Mouse (Mus musculus) ES-E14 (cell line): ENCODE data around the gene Bpi. TPM values are rescaled to one million over a fixed set of nuclear protein-coding genes. Genes with fewer than 3 reads are reported as not detected.

ENCODE experiments used
- DNase-seq: peaks from one replicate; pipeline ENCODE4 v3.0.0-alpha.2; 2013; ENCODE audit warnings: low read depth, low spot score
- H3K27ac ChIP-seq: 2 replicates; pipeline ENCODE4 v1.5.1; 2012; ENCODE audit warnings: low read depth, mild to moderate bottlenecking, low read length, moderate library complexity, mixed read lengths; ENCODE audit not compliant: poor library complexity, insufficient read depth, severe bottlenecking
- H3K36me3 ChIP-seq: 2 replicates; pipeline ENCODE4 v1.6.1; 2012; ENCODE audit warnings: mild to moderate bottlenecking, low read length, moderate library complexity, mixed read lengths; ENCODE audit not compliant: control insufficient read depth, poor library complexity, insufficient read depth, severe bottlenecking
- H3K4me1 ChIP-seq, 2 experiments: fragments of 150-350 bp in 1 of 2; sonication (generic) in 1 of 2; 2 replicates each; pipeline ENCODE4 v1.6.1; 2012; ENCODE audit warnings: low read length in 2 of 2, mild to moderate bottlenecking in 1 of 2, mixed read lengths in 1 of 2; ENCODE audit not compliant: control insufficient read depth in 2 of 2, insufficient read depth in 2 of 2, poor library complexity in 1 of 2
- H3K4me3 ChIP-seq, 2 experiments: fragments of 150-350 bp in 1 of 2; sonication (generic) in 1 of 2; 2 replicates each; pipeline ENCODE4 v1.5.1; 2012; ENCODE audit warnings: low read length in 2 of 2, low read depth in 1 of 2, mild to moderate bottlenecking in 1 of 2, mixed read lengths in 1 of 2; ENCODE audit not compliant: insufficient read depth in 1 of 2, poor library complexity in 1 of 2, severe bottlenecking in 1 of 2
- H3K9ac ChIP-seq: 2 replicates; pipeline ENCODE4 v1.6.1; 2012; ENCODE audit warnings: low read depth, mild to moderate bottlenecking, low read length, mixed read lengths; ENCODE audit not compliant: poor library complexity, insufficient read depth, severe bottlenecking
- H3K9me3 ChIP-seq: fragments of 150-350 bp; sonication (generic); 2 replicates; pipeline ENCODE4 v1.6.1; 2012; ENCODE audit warnings: low read depth, mild to moderate bottlenecking, low read length; ENCODE audit not compliant: control insufficient read depth, insufficient read depth
- CHD2 ChIP-seq: IDR thresholded peaks from 2 replicates; pipeline ENCODE4 v1.6.1; 2014; ENCODE audit warnings: mild to moderate bottlenecking, low read depth, low read length, inconsistent platforms
- HCFC1 ChIP-seq: IDR thresholded peaks from 2 replicates; pipeline ENCODE4 v1.6.1; 2012; ENCODE audit warnings: low read length, inconsistent platforms, borderline replicate concordance; ENCODE audit not compliant: insufficient read depth
- MAFK ChIP-seq: IDR thresholded peaks from 2 replicates; pipeline ENCODE4 v1.6.1; 2014; ENCODE audit warnings: mild to moderate bottlenecking, low read depth, low read length, inconsistent platforms; ENCODE audit not compliant: insufficient read depth
- ZC3H11A ChIP-seq: IDR thresholded peaks from 2 replicates; pipeline ENCODE4 v1.6.1; 2012; ENCODE audit warnings: low read depth, mild to moderate bottlenecking, inconsistent platforms, low read length, borderline replicate concordance
- ZNF384 ChIP-seq: IDR thresholded peaks from 2 replicates; pipeline ENCODE4 v1.6.1; 2012; ENCODE audit warnings: low read depth, low read length, inconsistent platforms
- in situ Hi-C, 2 experiments: fragments of 600-800 bp; cut with MboI; formaldehyde crosslinking; loops; one replicate each; pipeline ENCODE4 v1.15.1; 2025; ENCODE audit warnings: low sequenced_read_pairs in 2 of 2, inconsistent platforms in 1 of 2; ENCODE audit not compliant: unreplicated experiment in 2 of 2
- total RNA-seq: library from RNA; depleted of rRNA; stranded (reverse); fragments of 300-350 nt; gene quantifications from 2 replicates; pipeline ENCODE4 v1.2.3, GENCODE M21; 2012

Gene Bpi
- total RNA-seq, 1 experiment, result 0.31 TPM

GRCm38 (mm10) chr2:158243129-158243870 lies 14.6 kb upstream of the Bpi start:
- H3K4me1 ChIP-seq, result no peaks in the 10 kb centered on the region
- no peaks in the 10 kb centered on the region for H3K9me3 ChIP-seq
- in situ Hi-C loops, result no loop called here
- no peak for DNase-seq
- no peak overlapping the region for H3K9ac ChIP-seq
- TF ChIP-seq ZC3H11A, result no peak
- TF ChIP-seq MAFK, result no peak
- no peak for TF ChIP-seq CHD2
- TF ChIP-seq ZNF384, result no peak
- TF ChIP-seq HCFC1, result no peak
- no peak overlapping the region for H3K4me3 ChIP-seq
- H3K36me3 ChIP-seq, result no peaks in the 10 kb centered on the region
- H3K27ac ChIP-seq, result no peak overlapping the region

- Histone ChIP-seq H3K9me3 (no peaks in the 10 kb centered on the region), H3K27ac (no peak overlapping the region), H3K4me1 (no peaks in the 10 kb centered on the region), H3K9ac (no peak overlapping the region), H3K36me3 (no peaks in the 10 kb centered on the region), H3K4me3 (no peak overlapping the region)
- no peak for DNase-seq
- TF ChIP-seq MAFK (no peak), CHD2 (no peak), ZNF384 (no peak), HCFC1 (no peak), ZC3H11A (no peak)
- in situ Hi-C loops, result no loop called here
These were observed 12.6 kb upstream of the Bpi start for GRCm38 (mm10) chr2:158245072-158245817.

GRCm38 (mm10) chr2:158247852-158248251 lies 10.0 kb upstream of the Bpi start:
- no peak for TF ChIP-seq MAFK
- no peak for TF ChIP-seq ZNF384
- TF ChIP-seq CHD2, result no peak
- TF ChIP-seq HCFC1, result no peak
- TF ChIP-seq ZC3H11A, result no peak
- Histone ChIP-seq H3K27ac (no peak overlapping the region), H3K36me3 (no peaks in the 10 kb centered on the region), H3K4me3 (no peak overlapping the region), H3K9ac (no peak overlapping the region), H3K9me3 (no peaks in the 10 kb centered on the region), H3K4me1 (no peaks in the 10 kb centered on the region)
- no peak for DNase-seq
- in situ Hi-C loops, result no loop called here

- Histone ChIP-seq H3K4me1 (no peaks in the 10 kb centered on the region), H3K9me3 (no peaks in the 10 kb centered on the region), H3K36me3 (no peaks in the 10 kb centered on the region), H3K27ac (no peak overlapping the region), H3K4me3 (no peak overlapping the region), H3K9ac (no peak overlapping the region)
- TF ChIP-seq HCFC1 (no peak), ZNF384 (no peak), MAFK (no peak), CHD2 (no peak), ZC3H11A (no peak)
- in situ Hi-C loops, result no loop called here
- DNase-seq, result no peak
These were observed 9.6 kb upstream of the Bpi start for GRCm38 (mm10) chr2:158248318-158248717.
